24 mouse cellular contexts compared by ENCODE assay signal in genomic region chr13:34018521-34018920, GRCm38 (mm10). TPM values are rescaled to one million over a fixed set of nuclear protein-coding genes. Genes with fewer than 3 reads are reported as not detected.
DNase-seq lines count a peak whose midpoint lies in the region; ATAC-seq and TF ChIP-seq lines count a peak whose summit lies in the region.
"Had no signal": no experiment of that assay in that cellular context is flagged by ENCODE, and none has a peak within 500 bp of the region (broad histone marks: within the 10 kb centered on the region; RNA-seq: fewer than 3 reads in every experiment).

No protein-coding gene starts in this region.

- intact Hi-C loops in heart, postnatal 14 days (cut with DNase I) = no loop called here

- TF ChIP-seq POLR2A in cerebellum, adult 2 months (IDR thresholded peaks at IDR 0.05; ENCODE audit: borderline replicate concordance, insufficient read depth, low read length) = no peak

- H3K27ac ChIP-seq in cerebellum, adult 2 months (ENCODE audit: insufficient read depth, low read length) = no peak overlapping the region
- no peak overlapping the region for H3K27ac ChIP-seq in hindbrain, postnatal 0 days
- no peak overlapping the region for H3K27ac ChIP-seq in hindbrain, embryonic 12.5 days
- no peak overlapping the region for H3K27ac ChIP-seq in midbrain, postnatal 0 days (ENCODE audit: low read depth, low read length)
- no peak overlapping the region for H3K27ac ChIP-seq in midbrain, embryonic 13.5 days
- H3K27ac ChIP-seq: embryonic facial prominence, embryonic 10.5 days; embryonic facial prominence, embryonic 12.5 days; forebrain, embryonic 13.5 days; forebrain, embryonic 15.5 days had no signal

- no peaks in the 10 kb centered on the region for H3K9me3 ChIP-seq in hindbrain, postnatal 0 days (ENCODE audit: low read length)
- H3K9me3 ChIP-seq in hindbrain, embryonic 12.5 days (replicated peaks) = no peaks in the 10 kb centered on the region
- no peaks in the 10 kb centered on the region for H3K9me3 ChIP-seq in midbrain, postnatal 0 days (ENCODE audit: low read length)
- H3K9me3 ChIP-seq in midbrain, embryonic 13.5 days = no peaks in the 10 kb centered on the region
- H3K9me3 ChIP-seq: embryonic facial prominence, embryonic 10.5 days; embryonic facial prominence, embryonic 12.5 days; forebrain, embryonic 13.5 days; forebrain, embryonic 15.5 days; G1E had no signal

- 26% methylated on average over 1 of the region's 1 CpGs for WGBS in cerebellum, adult 2 months
- WGBS in hindbrain, postnatal 0 days = 62% methylated on average over 1 of the region's 1 CpGs
- 89% methylated on average over 1 of the region's 1 CpGs for WGBS in hindbrain, embryonic 12.5 days
- WGBS in midbrain, postnatal 0 days = 85% methylated on average over 1 of the region's 1 CpGs
- WGBS in midbrain, embryonic 13.5 days = 88% methylated on average over 1 of the region's 1 CpGs

- peaks cover 9% of the 10 kb centered on the region for H3K4me1 ChIP-seq in cerebellum, adult 2 months (ENCODE audit: control insufficient read depth, insufficient read depth, low read length)
- H3K4me1 ChIP-seq in hindbrain, postnatal 0 days (ENCODE audit: insufficient read depth, low read length) = 0 out of 2 replicates have a peak, but pooled peaks cover 3% of the 10 kb centered on the region
- H3K4me1 ChIP-seq in hindbrain, embryonic 12.5 days = no peaks in the 10 kb centered on the region
- no peaks in the 10 kb centered on the region for H3K4me1 ChIP-seq in midbrain, postnatal 0 days (ENCODE audit: insufficient read depth, low read length)
- H3K4me1 ChIP-seq in midbrain, embryonic 13.5 days (replicated peaks) = no peaks in the 10 kb centered on the region
- H3K4me1 ChIP-seq: embryonic facial prominence, embryonic 10.5 days; embryonic facial prominence, embryonic 12.5 days; forebrain, embryonic 13.5 days; forebrain, embryonic 15.5 days had no signal

- DNase-seq in cerebellum, postnatal 10 days = peak; percentile 56 to 73
- DNase-seq in cerebellum, adult 2 months = no peak
- peak; percentile 46 for DNase-seq in heart, adult 11 months
- no peak for DNase-seq in heart, postnatal 14 days
- DNase-seq in hindbrain, postnatal 0 days (ENCODE audit: low spot score) = peak; percentile 24
- peak; percentile 24 for DNase-seq in midbrain, postnatal 0 days (ENCODE audit: low spot score)
- DNase-seq: adrenal gland, adult 8-10 months; adrenal gland, postnatal 14 days; adrenal gland, postnatal 36 days; B cell, adult 2 months; cerebellum, adult 18-20 months; cerebellum, adult 9-10 months; forebrain, postnatal 0 days had no signal

- no peak overlapping the region for H3K4me2 ChIP-seq in hindbrain, postnatal 0 days (ENCODE audit: low read depth, low read length)
- no peak overlapping the region for H3K4me2 ChIP-seq in hindbrain, embryonic 12.5 days (replicated peaks)
- no peak overlapping the region for H3K4me2 ChIP-seq in midbrain, postnatal 0 days (ENCODE audit: low read depth, low read length, poor library complexity, severe bottlenecking)
- no peak overlapping the region for H3K4me2 ChIP-seq in midbrain, embryonic 13.5 days (replicated peaks)
- H3K4me2 ChIP-seq: embryonic facial prominence, embryonic 12.5 days; forebrain, embryonic 13.5 days; forebrain, embryonic 15.5 days had no signal

- no peak for ATAC-seq in hindbrain, postnatal 0 days
- no peak for ATAC-seq in hindbrain, embryonic 12.5 days (ENCODE audit: low FRiP score)
- no peak for ATAC-seq in midbrain, postnatal 0 days (ENCODE audit: low FRiP score)
- no peak for ATAC-seq in midbrain, embryonic 13.5 days
- ATAC-seq: activated CD4-positive, CD25-positive, alpha-beta regulatory T cell, adult 4 months; CD4-positive, CD25-positive, alpha-beta regulatory T cell, adult 4 months; forebrain, embryonic 13.5 days; forebrain, embryonic 15.5 days; forebrain, postnatal 0 days; Patski had no signal

- H3K27me3 ChIP-seq in cerebellum, adult 2 months (ENCODE audit: control insufficient read depth, insufficient read depth, low read length) = no peaks in the 10 kb centered on the region
- H3K27me3 ChIP-seq in hindbrain, postnatal 0 days (ENCODE audit: insufficient read depth, low read length) = no peaks in the 10 kb centered on the region
- H3K27me3 ChIP-seq in hindbrain, embryonic 12.5 days = no peaks in the 10 kb centered on the region
- no peaks in the 10 kb centered on the region for H3K27me3 ChIP-seq in midbrain, postnatal 0 days (ENCODE audit: insufficient read depth, low read length)
- no peaks in the 10 kb centered on the region for H3K27me3 ChIP-seq in midbrain, embryonic 13.5 days
- H3K27me3 ChIP-seq: CH12.LX; embryonic facial prominence, embryonic 12.5 days; forebrain, embryonic 13.5 days; forebrain, embryonic 15.5 days; Patski had no signal

- no peak overlapping the region for H3K4me3 ChIP-seq in cerebellum, adult 2 months (replicated peaks; ENCODE audit: insufficient read depth, low read depth, low read length)
- H3K4me3 ChIP-seq in hindbrain, postnatal 0 days (ENCODE audit: low read length) = no peak overlapping the region
- H3K4me3 ChIP-seq in hindbrain, embryonic 12.5 days = no peak overlapping the region
- no peak overlapping the region for H3K4me3 ChIP-seq in midbrain, postnatal 0 days (ENCODE audit: low read depth, low read length)
- H3K4me3 ChIP-seq in midbrain, embryonic 13.5 days (replicated peaks) = no peak overlapping the region
- H3K4me3 ChIP-seq: embryonic facial prominence, embryonic 10.5 days; embryonic facial prominence, embryonic 12.5 days; forebrain, embryonic 13.5 days; forebrain, embryonic 15.5 days had no signal

- TF ChIP-seq CTCF in cerebellum, adult 2 months (IDR thresholded peaks at IDR 0.05; ENCODE audit: borderline replicate concordance, insufficient read depth, low read depth, low read length) = no peak
- no peak for TF ChIP-seq CTCF in hindbrain, postnatal 0 days (IDR thresholded peaks at IDR 0.05; ENCODE audit: low read depth)
- TF ChIP-seq CTCF in midbrain, postnatal 0 days (IDR thresholded peaks at IDR 0.05) = no peak

- H3K36me3 ChIP-seq in hindbrain, postnatal 0 days (ENCODE audit: insufficient read depth, low read length) = peaks cover 34% of the 10 kb centered on the region
- H3K36me3 ChIP-seq in hindbrain, embryonic 12.5 days = peaks cover 38% of the 10 kb centered on the region
- H3K36me3 ChIP-seq in midbrain, postnatal 0 days (ENCODE audit: insufficient read depth, low read length) = peaks cover 36% of the 10 kb centered on the region; the same call in 1 of the 2 replicates
- H3K36me3 ChIP-seq in midbrain, embryonic 13.5 days = peaks cover 52% of the 10 kb centered on the region

- H3K9ac ChIP-seq in hindbrain, postnatal 0 days (replicated peaks; ENCODE audit: low read length) = no peak overlapping the region
- H3K9ac ChIP-seq in hindbrain, embryonic 12.5 days = no peak overlapping the region
- H3K9ac ChIP-seq in midbrain, postnatal 0 days (replicated peaks; ENCODE audit: low read length, poor library complexity, severe bottlenecking) = no peak overlapping the region
- H3K9ac ChIP-seq in midbrain, embryonic 13.5 days (replicated peaks) = no peak overlapping the region
- H3K9ac ChIP-seq: embryonic facial prominence, embryonic 12.5 days; forebrain, embryonic 13.5 days; forebrain, embryonic 15.5 days; forebrain, postnatal 0 days had no signal

RNA-seq across cellular contexts. Expression of gene Serpinb6a, which starts 15.9 kb away (rescaled TPM):
- polyA plus RNA-seq in cerebellum, adult 2 months (2012; rRNA removed) = 47.2 and 49.6 TPM in 2 replicates
- total RNA-seq in heart, postnatal 14 days (2021) = 100 to 1,000 TPM in 1 of 2 experiments, 10 to 100 TPM in 1; 97.9 to 100 TPM
- 45.1 and 60.8 TPM in 2 replicates for total RNA-seq in hindbrain, postnatal 0 days (2014; rRNA removed)
- 50.7 and 52.1 TPM in 2 replicates for polyA plus RNA-seq in hindbrain, postnatal 0 days (2015; fragmentation: Nextera tagmentation; extraction: Ambion mirVana)
- polyA plus RNA-seq in hindbrain, embryonic 12.5 days (2016; fragmentation: Nextera tagmentation; extraction: Ambion mirVana) = 43.0 and 44.2 TPM in 2 replicates
- total RNA-seq in midbrain, postnatal 0 days (2014; rRNA removed) = 49.7 and 58.5 TPM in 2 replicates
- polyA plus RNA-seq in midbrain, postnatal 0 days (2015; fragmentation: Nextera tagmentation; extraction: Ambion mirVana) = 38.7 and 38.8 TPM in 2 replicates
- polyA plus RNA-seq in midbrain, embryonic 13.5 days (2015; fragmentation: Nextera tagmentation; extraction: Ambion mirVana) = 29.5 and 31.1 TPM in 2 replicates

RNA-seq across cellular contexts. Expression of gene Ripk1, which starts 16.4 kb away (rescaled TPM):
- polyA plus RNA-seq in cerebellum, adult 2 months (2012; rRNA removed) = 3.4 and 3.8 TPM in 2 replicates
- total RNA-seq in heart, postnatal 14 days (2021) = 10 to 100 TPM; 10.8 to 11.9 TPM
- total RNA-seq in hindbrain, postnatal 0 days (2014; rRNA removed) = 6.4 and 7.8 TPM in 2 replicates
- polyA plus RNA-seq in hindbrain, postnatal 0 days (2015; fragmentation: Nextera tagmentation; extraction: Ambion mirVana) = 4.5 and 4.8 TPM in 2 replicates
- polyA plus RNA-seq in hindbrain, embryonic 12.5 days (2016; fragmentation: Nextera tagmentation; extraction: Ambion mirVana) = 11.3 and 12.9 TPM in 2 replicates
- total RNA-seq in midbrain, postnatal 0 days (2014; rRNA removed) = 7.4 and 10.4 TPM in 2 replicates
- 3.2 and 3.7 TPM in 2 replicates for polyA plus RNA-seq in midbrain, postnatal 0 days (2015; fragmentation: Nextera tagmentation; extraction: Ambion mirVana)
- polyA plus RNA-seq in midbrain, embryonic 13.5 days (2015; fragmentation: Nextera tagmentation; extraction: Ambion mirVana) = 5.3 and 6.4 TPM in 2 replicates

RNA-seq across cellular contexts. Expression of gene Bphl, which starts 18.9 kb away (rescaled TPM):
- polyA plus RNA-seq in cerebellum, adult 2 months (2012; rRNA removed) = 70.8 and 75.3 TPM in 2 replicates
- total RNA-seq in heart, postnatal 14 days (2021) = 10 to 100 TPM; 34.0 to 34.7 TPM
- 42.0 and 60.7 TPM in 2 replicates for total RNA-seq in hindbrain, postnatal 0 days (2014; rRNA removed)
- 50.4 and 57.3 TPM in 2 replicates for polyA plus RNA-seq in hindbrain, postnatal 0 days (2015; fragmentation: Nextera tagmentation; extraction: Ambion mirVana)
- 34.4 and 44.0 TPM in 2 replicates for polyA plus RNA-seq in hindbrain, embryonic 12.5 days (2016; fragmentation: Nextera tagmentation; extraction: Ambion mirVana)
- total RNA-seq in midbrain, postnatal 0 days (2014; rRNA removed) = 37.0 and 42.7 TPM in 2 replicates
- 46.4 and 47.7 TPM in 2 replicates for polyA plus RNA-seq in midbrain, postnatal 0 days (2015; fragmentation: Nextera tagmentation; extraction: Ambion mirVana)
- 31.6 and 36.8 TPM in 2 replicates for polyA plus RNA-seq in midbrain, embryonic 13.5 days (2015; fragmentation: Nextera tagmentation; extraction: Ambion mirVana)

RNA-seq across cellular contexts. Expression of gene Nqo2, which starts 54.0 kb away (rescaled TPM):
- 13.0 and 13.9 TPM in 2 replicates for polyA plus RNA-seq in cerebellum, adult 2 months (2012; rRNA removed)
- 10 to 100 TPM; 27.4 to 27.7 TPM for total RNA-seq in heart, postnatal 14 days (2021)
- 3.5 and 4.0 TPM in 2 replicates for total RNA-seq in hindbrain, postnatal 0 days (2014; rRNA removed)
- 9.5 and 10.0 TPM in 2 replicates for polyA plus RNA-seq in hindbrain, postnatal 0 days (2015; fragmentation: Nextera tagmentation; extraction: Ambion mirVana)
- polyA plus RNA-seq in hindbrain, embryonic 12.5 days (2016; fragmentation: Nextera tagmentation; extraction: Ambion mirVana) = 15.9 and 16.0 TPM in 2 replicates
- 5.9 and 9.8 TPM in 2 replicates for total RNA-seq in midbrain, postnatal 0 days (2014; rRNA removed)
- polyA plus RNA-seq in midbrain, postnatal 0 days (2015; fragmentation: Nextera tagmentation; extraction: Ambion mirVana) = 5.7 and 7.3 TPM in 2 replicates
- 8.4 and 9.7 TPM in 2 replicates for polyA plus RNA-seq in midbrain, embryonic 13.5 days (2015; fragmentation: Nextera tagmentation; extraction: Ambion mirVana)

RNA-seq across cellular contexts. Expression of gene Tubb2a, which starts 59.3 kb away (rescaled TPM):
- polyA plus RNA-seq in cerebellum, adult 2 months (2012; rRNA removed) = 850 and 867 TPM in 2 replicates
- 10 to 100 TPM; 53.6 to 68.2 TPM for total RNA-seq in heart, postnatal 14 days (2021)
- total RNA-seq in hindbrain, postnatal 0 days (2014; rRNA removed) = 6,578 and 6,630 TPM in 2 replicates
- 3,263 and 3,562 TPM in 2 replicates for polyA plus RNA-seq in hindbrain, postnatal 0 days (2015; fragmentation: Nextera tagmentation; extraction: Ambion mirVana)
- polyA plus RNA-seq in hindbrain, embryonic 12.5 days (2016; fragmentation: Nextera tagmentation; extraction: Ambion mirVana) = 785 and 845 TPM in 2 replicates
- total RNA-seq in midbrain, postnatal 0 days (2014; rRNA removed) = 5,907 and 6,629 TPM in 2 replicates
- polyA plus RNA-seq in midbrain, postnatal 0 days (2015; fragmentation: Nextera tagmentation; extraction: Ambion mirVana) = 4,276 and 4,687 TPM in 2 replicates
- 1,655 and 1,711 TPM in 2 replicates for polyA plus RNA-seq in midbrain, embryonic 13.5 days (2015; fragmentation: Nextera tagmentation; extraction: Ambion mirVana)

Comparison
In these comparisons a context has a peak if more than half of its experiments do, and no peak if none do; other contexts are left out.
1. DNase-seq: peak in cerebellum, postnatal 10 days (2 of 2), heart, adult 11 months (single experiment), hindbrain, postnatal 0 days (single experiment) and midbrain, postnatal 0 days (single experiment); none in cerebellum, adult 2 months (0 of 2) and heart, postnatal 14 days (0 of 2).